Mouse (Mus musculus) kidney, embryonic 15.5 days (tissue): Measurements from ENCODE around the gene Setd5. TPM values are rescaled to one million over a fixed set of nuclear protein-coding genes. Genes with fewer than 3 reads are reported as not detected.

Experiments used
- ATAC-seq: fragments of 200-750 bp; cut with Nextera tagmentation; replicated peaks from 2 replicates; pipeline ENCODE4 v1.8.0; 2017; ENCODE audit warnings: moderate TSS enrichment; ENCODE audit not compliant: low FRiP score
- H3K27ac ChIP-seq: fragments of 300-500 bp; sonication (generic); 2 replicates; pipeline ENCODE4 v1.5.1; 2015; ENCODE audit warnings: mild to moderate bottlenecking, inconsistent platforms
- H3K27me3 ChIP-seq: fragments of 300-500 bp; sonication (generic); 2 replicates; pipeline ENCODE4 v1.6.1; 2015; ENCODE audit warnings: inconsistent platforms
- H3K36me3 ChIP-seq: fragments of 300-500 bp; sonication (generic); 2 replicates; pipeline ENCODE4 v1.6.1; 2015; ENCODE audit warnings: inconsistent platforms
- H3K4me1 ChIP-seq: fragments of 300-500 bp; sonication (generic); 2 replicates; pipeline ENCODE4 v1.6.1; 2015; ENCODE audit warnings: inconsistent platforms
- H3K4me2 ChIP-seq: fragments of 300-500 bp; sonication (generic); 2 replicates; pipeline ENCODE4 v1.6.1; 2015; ENCODE audit warnings: moderate library complexity, mild to moderate bottlenecking, inconsistent platforms
- H3K4me3 ChIP-seq: fragments of 300-500 bp; sonication (generic); replicated peaks from 2 replicates; pipeline ENCODE4 v1.5.1; 2015; ENCODE audit warnings: mild to moderate bottlenecking, inconsistent platforms
- H3K9ac ChIP-seq: fragments of 300-500 bp; sonication (generic); 2 replicates; pipeline ENCODE4 v1.6.1; 2015; ENCODE audit warnings: mild to moderate bottlenecking, inconsistent platforms
- H3K9me3 ChIP-seq: fragments of 300-500 bp; sonication (generic); replicated peaks from 2 replicates; pipeline ENCODE4 v1.6.1; 2016; ENCODE audit warnings: inconsistent platforms
- WGBS: fragments of 180-500 bp; shearing (Covaris S2); methylation state at CpG from one replicate; pipeline ENCODE4 v1.1.7; 2015; ENCODE audit warnings: mixed read lengths; 5-methylcytosine and 5-hydroxymethylcytosine counted together
- polyA plus RNA-seq: library from polyadenylated mRNA; unstranded; fragments of >200 nt; fragmentation: Nextera tagmentation; extraction: Ambion mirVana; gene quantifications from 2 replicates; pipeline ENCODE4 v1.2.1, GENCODE M21; 2015

The Setd5 gene
- 75.0 and 75.9 TPM in 2 replicates for polyA plus RNA-seq

DNA sequence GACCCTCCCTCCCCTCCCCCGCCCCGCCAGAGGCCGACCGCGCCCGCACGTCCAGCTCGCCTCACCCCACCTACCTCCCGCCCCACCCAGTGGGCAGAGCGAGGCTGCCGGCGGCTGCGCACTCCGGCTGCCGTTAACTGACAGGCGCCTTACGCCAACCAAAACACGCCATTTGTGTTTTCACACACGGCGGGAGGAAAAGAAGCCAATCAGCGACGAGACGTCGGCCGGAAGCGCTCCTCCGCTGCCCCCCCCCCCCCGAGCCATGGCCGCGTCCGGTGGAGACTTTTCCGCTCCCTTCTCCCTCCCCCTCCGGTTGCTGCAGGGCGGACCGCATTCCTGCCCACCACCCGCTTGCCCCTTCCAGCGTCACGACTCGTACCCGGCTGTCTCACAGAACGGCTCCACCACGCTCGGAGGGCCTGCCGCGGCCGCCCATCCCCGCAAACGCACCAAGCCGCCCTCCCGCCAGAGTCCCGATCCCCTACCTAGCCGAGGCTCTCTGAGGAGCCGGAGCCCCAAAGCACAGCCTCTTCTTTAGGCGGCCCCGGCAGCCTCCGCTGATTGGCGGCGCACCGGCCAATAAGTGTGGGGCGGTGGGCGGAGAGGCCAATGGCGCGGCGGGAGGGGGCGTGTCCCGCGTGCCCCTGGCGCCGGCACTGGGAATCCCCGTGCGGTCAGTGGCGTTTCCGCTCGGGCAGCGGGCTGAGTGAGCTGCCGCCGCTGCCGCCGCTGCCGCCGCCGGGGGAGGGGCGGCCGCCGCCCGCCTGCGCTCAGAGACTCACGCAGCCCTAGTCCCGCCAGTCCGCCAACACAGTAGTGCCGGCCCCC lies at the start of gene Setd5:
TSS of gene Setd5 (plus strand) at position 680 of the 831 bp plus-strand sequence.
- H3K4me1 ChIP-seq: peaks cover 35% of the 10 kb centered on the region
- under 1% methylated on average over 77 of the region's 91 CpGs for WGBS
- peaks cover 4% of the 10 kb centered on the region for H3K36me3 ChIP-seq

GRCm38 (mm10) chr6:113027446-113027845 lies 49.7 kb upstream of the Setd5 start:
- H3K9me3 ChIP-seq: no peaks in the 10 kb centered on the region
- no peaks in the 10 kb centered on the region for H3K36me3 ChIP-seq
- no peak overlapping the region for H3K9ac ChIP-seq
- no peak overlapping the region for H3K4me2 ChIP-seq
- H3K4me3 ChIP-seq: no peak overlapping the region
- H3K27ac ChIP-seq: no peak overlapping the region
- peaks cover 4% of the 10 kb centered on the region; the same call in 1 of the 2 replicates for H3K4me1 ChIP-seq
- no peak for ATAC-seq
- no peaks in the 10 kb centered on the region for H3K27me3 ChIP-seq
- WGBS: 14% methylated on average over 2 of the region's 2 CpGs

More for the DNA sequence above, at the start of gene Setd5:
- ATAC-seq: peak; percentile 95
- H3K9me3 ChIP-seq: no peaks in the 10 kb centered on the region
- H3K4me3 ChIP-seq: peak within 1 kb of the TSS; percentile 93
- peak within 1 kb of the TSS; percentile 100 for H3K27ac ChIP-seq
- no peaks in the 10 kb centered on the region for H3K27me3 ChIP-seq
- H3K4me2 ChIP-seq: peak within 1 kb of the TSS; percentile 70
- H3K9ac ChIP-seq: peak within 1 kb of the TSS; percentile 99

GRCm38 (mm10) chr6:113029006-113029405 lies 48.2 kb upstream of the Setd5 start:
- no peak overlapping the region for H3K9ac ChIP-seq
- H3K4me3 ChIP-seq: no peak overlapping the region
- H3K27me3 ChIP-seq: no peaks in the 10 kb centered on the region
- 78% methylated on average over 3 of the region's 3 CpGs for WGBS
- H3K4me1 ChIP-seq: peaks cover 4% of the 10 kb centered on the region; the same call in 1 of the 2 replicates
- ATAC-seq: no peak
- no peaks in the 10 kb centered on the region for H3K9me3 ChIP-seq
- no peaks in the 10 kb centered on the region for H3K36me3 ChIP-seq
- no peak overlapping the region for H3K4me2 ChIP-seq
- H3K27ac ChIP-seq: no peak overlapping the region

- ATAC-seq: no peak
- peaks cover 4% of the 10 kb centered on the region; the same call in 1 of the 2 replicates for H3K4me1 ChIP-seq
- no peaks in the 10 kb centered on the region for H3K27me3 ChIP-seq
- no peak overlapping the region for H3K4me3 ChIP-seq
- no peak overlapping the region for H3K9ac ChIP-seq
- H3K9me3 ChIP-seq: no peaks in the 10 kb centered on the region
- no peak overlapping the region for H3K4me2 ChIP-seq
- H3K27ac ChIP-seq: no peak overlapping the region
- H3K36me3 ChIP-seq: no peaks in the 10 kb centered on the region
- 60% methylated on average over 3 of the region's 3 CpGs for WGBS
Measured at GRCm38 (mm10) chr6:113030553-113030952, 46.6 kb upstream of the Setd5 start.

DNA sequence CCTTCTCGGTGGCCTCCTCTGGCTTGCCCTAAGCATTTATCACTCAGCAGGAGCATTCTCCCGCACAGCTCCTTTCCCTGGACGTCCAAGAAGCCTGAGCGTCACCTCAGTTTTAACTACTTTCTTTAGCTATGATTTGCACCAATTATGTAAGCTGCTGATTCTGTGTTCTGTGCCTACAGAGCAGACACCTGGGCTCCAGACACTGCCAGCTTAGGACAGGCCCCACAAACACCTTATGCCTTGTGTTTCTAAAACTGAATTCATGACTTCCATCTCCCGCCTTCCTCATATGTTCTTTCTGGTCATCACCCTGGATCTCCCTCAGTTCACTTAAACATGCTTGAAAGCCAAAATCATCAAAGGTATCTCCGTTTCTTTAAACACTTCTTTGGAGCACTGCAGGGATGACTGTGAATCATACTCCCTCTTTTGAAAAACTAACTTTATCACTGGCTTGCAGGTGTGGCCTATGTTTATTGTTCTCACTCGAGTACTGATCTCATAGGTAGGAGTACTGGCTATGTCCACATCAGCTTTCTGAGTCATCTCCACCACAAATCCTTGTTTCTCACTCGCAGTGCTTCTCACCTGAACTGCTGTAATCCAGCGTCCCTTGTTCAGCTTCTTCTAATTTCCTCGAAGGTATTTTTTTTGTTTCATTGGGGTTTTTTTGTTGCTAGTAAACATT lies 46.0 kb upstream of the Setd5 start:
- ATAC-seq: no peak
- no peaks in the 10 kb centered on the region for H3K36me3 ChIP-seq
- no peaks in the 10 kb centered on the region for H3K9me3 ChIP-seq
- WGBS: 75% methylated on average over 10 of the region's 10 CpGs
- peaks cover 4% of the 10 kb centered on the region; the same call in 1 of the 2 replicates for H3K4me1 ChIP-seq
- H3K27me3 ChIP-seq: no peaks in the 10 kb centered on the region
- no peak overlapping the region for H3K27ac ChIP-seq
- no peak overlapping the region for H3K4me2 ChIP-seq
- no peak overlapping the region for H3K4me3 ChIP-seq
- no peak overlapping the region for H3K9ac ChIP-seq

- Histone ChIP-seq H3K9ac (no peak overlapping the region), H3K4me2 (no peak overlapping the region), H3K9me3 (no peaks in the 10 kb centered on the region), H3K27me3 (no peaks in the 10 kb centered on the region), H3K36me3 (no peaks in the 10 kb centered on the region), H3K4me1 (peaks cover 4% of the 10 kb centered on the region; the same call in 1 of the 2 replicates), H3K4me3 (no peak overlapping the region), H3K27ac (no peak overlapping the region)
- no peak for ATAC-seq
- WGBS: 77% methylated on average over 3 of the region's 3 CpGs
Measured at GRCm38 (mm10) chr6:113032121-113032520, 45.0 kb upstream of the Setd5 start.

DNA sequence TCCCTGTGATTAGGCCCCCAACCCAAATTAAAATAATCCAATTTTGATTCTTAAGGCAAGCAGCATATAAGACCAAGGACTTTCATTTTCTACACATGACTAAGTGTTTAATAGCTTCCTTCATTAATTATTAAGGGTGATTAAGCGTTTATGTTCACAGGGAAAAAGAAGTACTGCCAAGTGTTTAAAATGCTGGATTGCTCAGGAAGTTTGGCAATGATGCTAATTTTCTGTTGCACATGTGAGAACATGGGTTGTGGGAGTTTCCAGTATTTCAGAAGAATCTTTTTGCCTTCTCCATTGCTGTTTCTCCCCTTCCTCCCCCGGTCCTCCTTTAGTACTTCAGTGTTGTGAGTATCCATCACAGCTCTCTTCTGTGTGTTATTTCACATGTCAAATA lies 44.0 kb upstream of the Setd5 start:
- ATAC-seq: no peak
- Histone ChIP-seq H3K27ac (no peak overlapping the region), H3K9ac (no peak overlapping the region), H3K36me3 (no peaks in the 10 kb centered on the region), H3K27me3 (no peaks in the 10 kb centered on the region), H3K4me1 (peaks cover 4% of the 10 kb centered on the region), H3K4me2 (no peak overlapping the region), H3K4me3 (no peak overlapping the region), H3K9me3 (no peaks in the 10 kb centered on the region)
- WGBS: 82% methylated on average over 2 of the region's 2 CpGs

GRCm38 (mm10) chr6:113034466-113034865 lies 42.7 kb upstream of the Setd5 start:
- no peak overlapping the region for H3K4me3 ChIP-seq
- H3K4me1 ChIP-seq: peaks cover 10% of the 10 kb centered on the region
- no peaks in the 10 kb centered on the region for H3K27me3 ChIP-seq
- H3K9me3 ChIP-seq: no peaks in the 10 kb centered on the region
- 71% methylated on average over 6 of the region's 6 CpGs for WGBS
- H3K36me3 ChIP-seq: no peaks in the 10 kb centered on the region
- no peak overlapping the region for H3K4me2 ChIP-seq
- no peak for ATAC-seq
- H3K27ac ChIP-seq: no peak overlapping the region
- no peak overlapping the region for H3K9ac ChIP-seq

DNA sequence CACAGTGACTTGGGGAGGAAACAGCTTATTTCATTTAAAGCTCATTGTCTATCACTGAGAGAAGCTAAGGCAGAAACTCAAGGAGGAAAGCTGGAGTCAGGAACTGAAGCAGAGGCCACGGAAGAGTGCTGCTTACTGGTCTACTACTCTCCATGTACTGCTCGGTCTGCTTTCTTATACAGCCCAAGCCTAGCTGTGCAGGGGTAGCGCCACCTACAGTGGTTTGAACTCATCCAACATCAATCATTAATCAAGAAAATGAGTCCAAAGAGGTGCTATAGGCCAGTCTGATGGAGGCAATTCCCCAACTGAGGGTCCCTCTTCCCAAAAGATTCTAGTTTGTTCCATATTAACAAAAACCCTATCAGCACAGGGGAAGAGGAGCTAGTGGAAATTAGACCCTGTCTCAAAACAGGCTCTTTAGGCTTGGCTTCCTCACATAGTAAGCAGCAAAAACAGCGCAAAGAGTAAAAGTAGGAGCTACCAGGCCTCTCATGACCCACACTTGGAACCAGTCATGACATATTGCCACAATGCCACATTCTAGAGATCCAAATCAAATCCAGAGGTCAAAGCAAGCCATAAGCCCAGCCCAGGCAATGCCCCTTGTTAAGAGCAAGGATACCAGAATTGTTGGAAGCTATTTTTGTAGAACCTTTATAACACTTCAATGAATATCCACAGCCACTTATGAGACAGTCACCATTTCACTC lies 40.5 kb upstream of the Setd5 start:
- no peak overlapping the region for H3K4me3 ChIP-seq
- no peak for ATAC-seq
- no peak overlapping the region for H3K27ac ChIP-seq
- H3K4me2 ChIP-seq: no peak overlapping the region
- H3K36me3 ChIP-seq: no peaks in the 10 kb centered on the region
- no peaks in the 10 kb centered on the region for H3K27me3 ChIP-seq
- peaks cover 10% of the 10 kb centered on the region for H3K4me1 ChIP-seq
- H3K9me3 ChIP-seq: no peaks in the 10 kb centered on the region
- H3K9ac ChIP-seq: no peak overlapping the region
- 67% methylated on average over 4 of the region's 4 CpGs for WGBS

- no peaks in the 10 kb centered on the region for H3K36me3 ChIP-seq
- no peaks in the 10 kb centered on the region for H3K9me3 ChIP-seq
- H3K4me3 ChIP-seq: peak overlapping the region; percentile 23
- H3K27ac ChIP-seq: peak overlapping the region; percentile 50; the same call in 1 of the 2 replicates
- 0 out of 2 replicates have a peak overlapping the region, but pooled peaks have one; percentile 19 for H3K9ac ChIP-seq
- peak; percentile 74 for ATAC-seq
- H3K4me1 ChIP-seq: peaks cover 10% of the 10 kb centered on the region
- no peaks in the 10 kb centered on the region for H3K27me3 ChIP-seq
- peak overlapping the region; percentile 54 for H3K4me2 ChIP-seq
- WGBS: 6% methylated on average over 19 of the region's 19 CpGs
Measured at GRCm38 (mm10) chr6:113037946-113038734, 39.0 kb upstream of the Setd5 start.

DNA sequence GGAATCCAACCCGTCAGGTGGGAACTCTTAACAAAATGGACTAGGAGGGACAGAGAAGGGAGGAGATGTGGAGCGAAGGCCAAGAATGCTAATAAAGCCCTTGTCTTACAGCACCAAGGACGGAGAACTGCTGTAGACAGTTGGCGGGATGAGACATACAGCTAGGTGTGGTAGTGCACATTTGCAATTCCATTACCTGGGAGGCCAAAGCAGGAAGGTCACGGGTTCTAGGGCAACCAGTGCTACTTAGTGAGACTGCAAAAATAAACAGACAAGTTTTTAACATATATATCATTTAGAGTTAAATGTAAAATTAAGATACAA lies 38.5 kb upstream of the Setd5 start:
- no peak; the same call in 1 of the 2 replicates for ATAC-seq
- Histone ChIP-seq H3K4me2 (peak overlapping the region; percentile 54), H3K4me1 (peaks cover 10% of the 10 kb centered on the region), H3K27ac (peak overlapping the region; percentile 23; the same call in 1 of the 2 replicates), H3K27me3 (no peaks in the 10 kb centered on the region), H3K9me3 (no peaks in the 10 kb centered on the region), H3K4me3 (peak overlapping the region; percentile 23; the same call in 1 of the 2 replicates), H3K36me3 (no peaks in the 10 kb centered on the region), H3K9ac (no peak overlapping the region)
- WGBS: 27% methylated on average over 5 of the region's 5 CpGs
